Mouse (Mus musculus) spleen, postnatal 10 days (tissue): ENCODE measurements around the gene Zfp131.
A peak's percentile ranks its signal among the peaks of the same experiment; 100 is the strongest.

Experiments used
- DNase-seq, 2 experiments: peaks; one replicate each; pipeline ENCODE4 v3.0.0; 2021 to 2022; ENCODE audit warnings: low spot score in 2 of 2

Gene Zfp131

GRCm38 (mm10) chr13:119755141-119755547, 35.5 kb downstream of the Zfp131 start:
- peak in 1 of 2 experiments; percentile 27 for DNase-seq

- no peak for DNase-seq
Measured at GRCm38 (mm10) chr13:119754635-119755020, 36.1 kb downstream of the Zfp131 start.

DNA sequence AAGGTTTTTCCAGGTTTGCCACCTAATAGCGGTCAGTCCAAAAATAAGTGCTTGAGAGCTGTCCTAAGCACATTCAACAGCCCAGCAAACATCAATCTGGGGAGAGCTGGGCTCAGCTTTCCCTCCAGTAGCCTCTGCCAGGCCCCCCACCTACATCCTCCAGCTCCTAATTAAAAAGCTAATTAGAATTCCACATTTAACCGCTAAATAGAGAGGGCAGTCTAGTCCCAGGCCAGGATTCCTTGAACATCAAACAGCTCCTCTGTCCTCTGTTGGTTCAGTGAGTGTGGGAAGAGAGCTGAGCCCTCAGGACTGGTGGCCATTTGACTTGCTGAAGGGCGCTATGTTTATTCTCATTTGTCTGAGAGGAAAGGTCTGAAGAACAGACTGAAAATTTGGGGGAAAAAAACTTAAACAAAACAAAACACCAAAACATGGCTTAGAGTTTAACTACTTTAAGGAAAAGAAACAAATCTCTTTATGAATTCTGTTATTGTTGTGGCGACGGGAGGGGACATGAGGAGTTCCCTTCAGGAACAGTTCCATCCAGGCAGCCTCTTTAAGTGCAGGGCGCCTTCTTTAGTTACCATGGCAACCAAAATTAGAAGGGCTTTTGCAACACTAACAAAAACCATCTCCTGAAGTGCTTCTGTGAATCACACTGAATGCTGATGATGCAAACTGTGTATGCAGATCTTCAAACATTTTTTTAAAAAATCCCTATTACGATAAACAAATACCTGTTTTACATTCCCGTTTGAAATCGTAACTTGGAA, 36.6 kb downstream of the Zfp131 start:
- DNase-seq = no peak

GRCm38 (mm10) chr13:119746930-119747329, 43.8 kb downstream of the Zfp131 start:
- no peak for DNase-seq

- no peak for DNase-seq
Measured at GRCm38 (mm10) chr13:119743470-119743869, 47.2 kb downstream of the Zfp131 start.

GRCm38 (mm10) chr13:119742711-119743415, 47.8 kb downstream of the Zfp131 start:
- DNase-seq = no peak

DNA sequence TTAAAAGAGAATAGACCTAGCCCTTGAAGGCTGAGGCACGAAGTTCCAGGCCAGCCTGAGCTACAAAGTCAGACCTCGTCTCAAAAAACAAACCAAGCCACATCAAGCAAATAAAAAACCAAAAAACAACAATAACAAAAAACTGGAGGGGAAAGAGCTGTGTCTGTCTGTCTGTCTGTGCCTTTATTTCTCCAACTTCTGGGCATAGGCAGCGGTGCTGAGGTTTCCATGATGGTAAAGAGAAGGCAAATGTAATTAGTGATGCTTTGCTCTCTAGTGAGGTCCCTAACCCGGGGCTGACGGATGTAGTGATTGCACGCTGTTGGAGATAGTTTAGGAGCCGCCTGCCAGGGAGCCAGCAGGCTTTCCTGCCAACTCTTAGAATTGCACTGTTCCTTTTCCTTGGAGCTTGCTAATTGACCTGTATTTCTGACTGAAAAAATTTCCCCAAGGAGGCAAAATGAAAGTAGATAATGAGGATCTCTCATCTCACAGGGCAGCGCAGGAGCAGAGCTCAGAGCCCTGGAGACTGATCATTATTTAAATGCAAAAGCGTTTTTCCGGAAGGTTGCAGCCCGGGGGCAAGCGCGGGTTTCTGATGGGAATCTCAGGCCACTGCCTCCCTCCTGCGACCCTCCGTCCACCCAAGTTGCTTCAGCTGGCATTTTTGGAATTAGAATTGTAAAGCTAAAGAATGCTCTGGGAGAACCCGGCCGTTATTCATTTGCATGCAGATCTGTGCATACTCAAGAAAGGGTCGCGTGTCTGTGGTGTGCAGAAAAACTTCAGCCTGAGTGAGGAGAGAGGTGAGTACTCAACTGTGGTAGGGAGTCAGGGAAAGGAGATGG, 49.1 kb downstream of the Zfp131 start:
- no peak for DNase-seq

DNA sequence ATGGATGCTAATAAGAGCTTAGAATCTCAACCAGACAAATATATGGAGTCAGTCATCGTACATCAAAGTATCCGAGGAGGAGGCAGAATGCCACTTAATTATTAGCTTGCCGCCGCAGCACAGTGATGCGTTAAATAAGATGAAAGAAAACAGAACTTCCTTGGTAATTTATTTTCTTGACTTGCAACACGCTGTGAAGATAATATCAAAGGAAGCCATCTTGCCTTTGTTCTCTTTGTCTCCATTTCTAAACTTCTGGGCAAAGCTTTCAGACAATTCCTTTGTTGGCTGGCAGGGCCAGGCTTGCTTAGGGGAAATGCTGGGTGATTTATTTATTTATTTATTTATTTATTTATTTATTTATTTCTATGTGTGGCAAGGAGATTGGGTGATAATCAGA, 59.2 kb downstream of the Zfp131 start:
- no peak for DNase-seq

GRCm38 (mm10) chr13:119729406-119729805, 61.3 kb downstream of the Zfp131 start:
- no peak for DNase-seq

- no peak for DNase-seq
Measured at GRCm38 (mm10) chr13:119727608-119728387, 62.9 kb downstream of the Zfp131 start.

- DNase-seq = no peak
Measured at GRCm38 (mm10) chr13:119724541-119724940, 66.1 kb downstream of the Zfp131 start.

- no peak for DNase-seq
Measured at GRCm38 (mm10) chr13:119723368-119723767, 67.3 kb downstream of the Zfp131 start.

GRCm38 (mm10) chr13:119722447-119722846, 68.2 kb downstream of the Zfp131 start:
- DNase-seq = no peak

- DNase-seq = no peak
Measured at GRCm38 (mm10) chr13:119716105-119716504, 74.6 kb downstream of the Zfp131 start.
